Mouse (Mus musculus) intestine, embryonic 14.5 days (tissue): ENCODE results near the gene 4930579F01Rik. TPM values are rescaled to one million over a fixed set of nuclear protein-coding genes. Genes with fewer than 3 reads are reported as not detected.

ENCODE experiments used
- ATAC-seq: fragments of 200-750 bp; cut with Nextera tagmentation; replicated peaks from 2 replicates; pipeline ENCODE4 v1.8.0; 2017; ENCODE audit warnings: low read depth, moderate number of reproducible peaks, moderate TSS enrichment, moderate library complexity; ENCODE audit not compliant: low FRiP score, low TSS enrichment
- DNase-seq: peaks from one replicate; pipeline ENCODE4 v3.0.0-alpha.2; 2018; ENCODE audit warnings: low spot score
- H3K27ac ChIP-seq: fragments of 300-500 bp; sonication (generic); 2 replicates; pipeline ENCODE4 v1.5.1; 2014; ENCODE audit warnings: low read depth, mild to moderate bottlenecking, control low read depth
- H3K27me3 ChIP-seq: fragments of 300-500 bp; sonication (generic); replicated peaks from 2 replicates; pipeline ENCODE4 v1.6.1; 2014; ENCODE audit warnings: low read length, control low read depth; ENCODE audit not compliant: control insufficient read depth, insufficient read depth
- H3K36me3 ChIP-seq: fragments of 300-500 bp; sonication (generic); 2 replicates; pipeline ENCODE4 v1.6.1; 2014; ENCODE audit warnings: low read length, control low read depth; ENCODE audit not compliant: control insufficient read depth, insufficient read depth
- H3K4me1 ChIP-seq: fragments of 300-500 bp; sonication (generic); replicated peaks from 2 replicates; pipeline ENCODE4 v1.6.1; 2014; ENCODE audit warnings: low read length, control low read depth, mixed read lengths; ENCODE audit not compliant: control insufficient read depth, insufficient read depth
- H3K4me2 ChIP-seq: fragments of 300-500 bp; sonication (generic); 2 replicates; pipeline ENCODE4 v1.6.1; 2014; ENCODE audit warnings: low read length
- H3K4me3 ChIP-seq: fragments of 300-500 bp; sonication (generic); 2 replicates; pipeline ENCODE4 v1.5.1; 2014; ENCODE audit warnings: low read depth, low read length, control low read depth, mixed read lengths
- H3K9ac ChIP-seq: fragments of 300-500 bp; sonication (generic); 2 replicates; pipeline ENCODE4 v1.6.1; 2014; ENCODE audit warnings: mild to moderate bottlenecking, low read length
- H3K9me3 ChIP-seq: fragments of 300-500 bp; sonication (generic); 2 replicates; pipeline ENCODE4 v1.6.1; 2016; ENCODE audit warnings: low read length, control low read depth; ENCODE audit not compliant: control insufficient read depth
- WGBS: fragments of 180-500 bp; shearing (Covaris S2); extraction: QIAGEN DNeasy Blood & Tissue Kit; methylation state at CpG from one replicate; pipeline ENCODE4 v1.1.7; 2014; 5-methylcytosine and 5-hydroxymethylcytosine counted together
- polyA plus RNA-seq: library from polyadenylated mRNA; unstranded; fragments of >200 nt; fragmentation: Nextera tagmentation; extraction: Ambion mirVana; gene quantifications from 2 replicates; pipeline ENCODE4 v1.2.1, GENCODE M21; 2014

4930579F01Rik gene
- 0.30 TPM in 1 of 2 replicates, not detected in the other for polyA plus RNA-seq

DNA sequence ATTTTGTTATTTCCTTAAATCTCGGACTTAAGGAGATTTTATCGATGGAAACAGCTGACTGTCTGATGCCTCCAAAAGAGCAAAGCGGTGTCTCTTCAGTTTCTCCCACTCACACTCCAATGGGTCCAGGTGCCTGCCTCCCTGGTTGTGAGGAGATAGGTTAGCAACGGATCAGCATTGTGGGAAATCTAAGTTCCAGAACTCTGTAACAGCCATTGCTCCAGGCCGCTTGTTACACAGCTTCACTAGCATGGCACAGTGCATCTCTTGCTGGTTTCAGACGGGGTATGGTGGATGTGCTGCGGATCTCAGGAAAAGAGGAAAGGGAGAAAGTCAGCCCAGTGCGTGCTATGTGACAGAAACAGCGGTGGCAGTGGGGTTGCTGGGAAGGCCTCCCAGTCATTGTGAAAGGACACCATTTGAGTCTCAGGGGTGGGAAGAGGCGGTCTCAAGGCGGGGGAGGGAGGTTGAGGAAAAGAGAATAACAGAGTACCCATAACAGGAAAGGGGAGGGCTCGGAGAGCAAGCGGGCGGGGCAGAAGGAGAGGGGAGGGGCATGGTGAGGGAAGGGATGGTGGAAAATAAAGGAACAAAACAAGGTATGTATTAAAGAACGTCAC, at the start of gene 4930579F01Rik:
4930579F01Rik (minus strand) TSS at position 143 of the 620 bp plus-strand sequence.
- WGBS: 82% methylated on average over 15 of the region's 15 CpGs
- Histone ChIP-seq H3K27me3 (no peaks in the 10 kb centered on the region), H3K4me3 (no peak within 1 kb of the TSS), H3K27ac (no peak within 1 kb of the TSS), H3K9me3 (no peaks in the 10 kb centered on the region), H3K4me2 (no peak within 1 kb of the TSS), H3K4me1 (no peaks in the 10 kb centered on the region), H3K9ac (no peak within 1 kb of the TSS), H3K36me3 (no peaks in the 10 kb centered on the region)
- no peak for DNase-seq
- no peak for ATAC-seq

DNA sequence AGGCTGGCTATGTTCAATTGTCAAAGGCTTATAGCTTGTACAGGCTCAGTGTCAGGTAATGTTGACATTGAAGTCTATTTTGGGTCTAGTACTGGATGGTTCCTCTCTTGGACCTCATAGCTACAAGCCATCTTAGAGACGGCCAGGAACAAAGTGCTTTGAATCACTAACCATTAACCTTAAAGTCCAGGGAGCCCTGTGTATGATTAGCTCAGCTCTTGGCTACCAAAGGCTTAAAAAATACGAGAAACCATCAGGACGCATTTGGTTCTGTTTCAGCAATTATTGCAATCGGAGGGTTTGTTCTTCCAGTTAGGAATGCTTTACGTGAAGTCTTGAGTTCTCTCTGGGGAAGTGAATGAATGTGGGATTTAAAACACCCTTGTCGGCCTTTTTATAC, 49.3 kb upstream of the 4930579F01Rik start:
- H3K9me3 ChIP-seq: no peaks in the 10 kb centered on the region
- no peak for DNase-seq
- ATAC-seq: no peak
- no peaks in the 10 kb centered on the region for H3K4me1 ChIP-seq
- H3K4me2 ChIP-seq: no peak overlapping the region
- no peak overlapping the region for H3K4me3 ChIP-seq
- H3K36me3 ChIP-seq: no peaks in the 10 kb centered on the region
- H3K27me3 ChIP-seq: no peaks in the 10 kb centered on the region
- WGBS: 91% methylated on average over 6 of the region's 6 CpGs
- no peak overlapping the region for H3K9ac ChIP-seq
- H3K27ac ChIP-seq: no peak overlapping the region

DNA sequence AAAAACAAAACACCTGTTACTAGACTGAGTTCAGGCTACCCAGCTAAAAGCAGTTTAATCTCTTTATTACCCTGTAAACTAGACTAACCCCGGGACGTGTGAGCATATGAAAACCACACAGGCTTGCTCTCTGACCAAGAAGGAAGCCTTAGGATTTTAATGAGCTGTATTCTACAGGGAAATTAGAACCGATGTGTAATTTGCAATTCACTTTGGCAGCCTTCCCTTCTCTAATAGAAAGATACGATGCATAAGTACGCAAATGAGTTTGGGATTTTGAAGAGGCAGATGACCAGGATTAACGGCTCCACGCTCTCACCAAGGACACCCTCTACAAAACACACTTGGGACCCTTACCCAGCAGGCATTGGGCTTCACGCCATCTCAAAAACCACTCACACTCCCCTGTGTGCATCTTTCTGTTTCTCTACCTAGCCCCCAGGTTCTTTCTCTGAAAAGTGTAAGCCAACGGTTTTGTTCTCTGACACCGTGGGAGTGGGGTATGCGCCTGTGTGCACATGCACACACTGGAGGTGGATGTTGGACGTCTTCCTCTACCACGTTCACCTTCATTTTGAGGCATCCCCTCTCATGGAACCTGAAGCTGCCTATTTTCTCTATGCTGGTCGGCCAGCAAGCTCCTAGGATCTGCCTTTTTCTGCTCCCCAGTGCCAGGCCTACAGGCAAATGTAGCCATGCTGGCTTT, 48.5 kb upstream of the 4930579F01Rik start:
- 79% methylated on average over 14 of the region's 14 CpGs for WGBS
- Histone ChIP-seq H3K4me3 (no peak overlapping the region), H3K27me3 (no peaks in the 10 kb centered on the region), H3K9ac (no peak overlapping the region), H3K27ac (no peak overlapping the region), H3K4me2 (no peak overlapping the region), H3K4me1 (no peaks in the 10 kb centered on the region), H3K9me3 (no peaks in the 10 kb centered on the region), H3K36me3 (no peaks in the 10 kb centered on the region)
- DNase-seq: no peak
- ATAC-seq: no peak

DNA sequence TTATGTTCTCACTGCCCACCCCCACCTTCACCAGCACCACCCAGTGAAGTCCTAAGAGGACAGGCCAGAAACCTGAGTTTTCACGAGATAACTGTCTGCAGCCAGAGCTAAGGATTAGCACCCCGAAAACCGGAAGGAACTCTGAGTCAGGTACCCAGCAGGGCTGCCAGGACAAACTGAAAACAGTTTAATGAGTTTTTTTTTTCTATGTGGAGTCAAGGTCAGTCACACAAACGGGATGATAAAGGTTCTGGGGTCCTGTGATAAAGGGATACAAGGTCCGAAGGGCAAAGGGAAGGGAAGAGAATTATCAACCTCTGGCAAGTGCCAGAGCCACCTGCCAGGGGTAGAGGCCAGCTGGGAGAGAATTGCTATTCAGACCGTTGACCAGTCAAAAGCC, 47.7 kb upstream of the 4930579F01Rik start:
- no peaks in the 10 kb centered on the region for H3K27me3 ChIP-seq
- no peak overlapping the region for H3K4me2 ChIP-seq
- DNase-seq (no peak), ATAC-seq (no peak)
- 43% methylated on average over 6 of the region's 6 CpGs for WGBS
- no peak overlapping the region for H3K9ac ChIP-seq
- no peak overlapping the region for H3K27ac ChIP-seq
- H3K36me3 ChIP-seq: no peaks in the 10 kb centered on the region
- no peaks in the 10 kb centered on the region for H3K4me1 ChIP-seq
- H3K9me3 ChIP-seq: no peaks in the 10 kb centered on the region
- no peak overlapping the region for H3K4me3 ChIP-seq

DNA sequence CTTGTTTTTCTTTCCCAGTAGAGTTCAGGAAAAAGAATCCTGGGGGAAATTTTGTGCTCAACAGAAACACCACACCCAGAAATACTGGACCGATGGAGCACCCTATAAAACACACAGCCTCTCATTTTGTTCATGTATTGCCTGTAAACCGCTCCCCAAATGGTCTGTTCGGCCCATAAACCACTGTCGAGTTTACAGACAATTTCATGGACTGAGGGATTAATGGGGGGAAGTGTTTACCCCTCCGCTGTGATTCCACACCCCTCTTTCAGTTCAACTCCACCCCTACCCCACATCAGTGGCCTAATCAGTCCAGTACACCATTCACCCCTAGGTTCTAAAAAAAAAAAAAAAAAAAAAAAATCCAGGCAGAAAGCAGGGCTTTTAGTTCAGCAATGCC, 47.3 kb upstream of the 4930579F01Rik start:
- H3K4me3 ChIP-seq: no peak overlapping the region
- H3K36me3 ChIP-seq: no peaks in the 10 kb centered on the region
- H3K9ac ChIP-seq: no peak overlapping the region
- no peaks in the 10 kb centered on the region for H3K4me1 ChIP-seq
- no peak overlapping the region for H3K4me2 ChIP-seq
- H3K27ac ChIP-seq: no peak overlapping the region
- no peaks in the 10 kb centered on the region for H3K9me3 ChIP-seq
- no peak for DNase-seq
- H3K27me3 ChIP-seq: no peaks in the 10 kb centered on the region
- 59% methylated on average over 5 of the region's 5 CpGs for whole genome bisulfite sequencing
- no peak for ATAC-seq

DNA sequence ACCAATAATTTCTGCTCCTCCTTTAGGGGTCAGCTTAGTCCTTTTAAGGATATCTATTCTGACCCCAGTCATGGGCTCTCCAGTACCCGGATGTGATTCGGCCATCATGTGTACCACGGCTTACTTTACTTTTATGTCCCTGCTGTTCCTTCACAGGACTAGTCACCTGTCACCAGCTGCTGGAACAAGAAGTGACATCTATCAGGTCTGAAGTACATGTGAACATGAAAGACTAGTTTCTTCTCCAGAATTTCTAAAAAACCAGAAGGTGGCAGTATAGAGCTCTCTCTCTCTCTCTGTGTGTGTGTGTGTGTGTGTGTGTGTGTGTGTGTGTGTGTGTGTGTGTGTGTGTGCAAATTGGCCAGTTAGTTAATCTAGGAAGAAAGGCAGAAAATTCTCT, 46.8 kb upstream of the 4930579F01Rik start:
- no peak overlapping the region for H3K4me3 ChIP-seq
- H3K9me3 ChIP-seq: no peaks in the 10 kb centered on the region
- H3K4me2 ChIP-seq: no peak overlapping the region
- H3K9ac ChIP-seq: no peak overlapping the region
- H3K27ac ChIP-seq: no peak overlapping the region
- ATAC-seq: no peak
- no peaks in the 10 kb centered on the region for H3K36me3 ChIP-seq
- WGBS: 87% methylated on average over 3 of the region's 3 CpGs
- no peaks in the 10 kb centered on the region for H3K27me3 ChIP-seq
- no peak for DNase-seq
- no peaks in the 10 kb centered on the region for H3K4me1 ChIP-seq

DNA sequence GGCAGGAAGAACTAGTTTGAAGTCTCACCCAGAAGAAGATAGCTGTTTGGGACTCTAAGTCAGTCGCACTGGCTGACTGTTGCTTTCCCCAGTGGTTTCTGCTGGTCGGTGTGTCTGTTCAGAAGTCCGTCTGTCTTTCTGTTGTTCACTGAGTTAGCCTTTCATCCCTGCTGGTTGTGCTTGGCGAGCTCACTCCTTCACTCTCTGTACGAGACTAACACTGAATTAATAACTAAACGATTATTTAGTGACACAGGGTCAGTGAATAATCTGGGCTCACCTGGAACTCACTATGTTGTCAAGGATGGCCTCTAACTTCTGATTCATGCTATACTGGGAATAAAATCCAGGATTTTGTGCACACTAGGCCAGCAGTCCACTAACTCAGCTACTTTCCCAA, 45.8 kb upstream of the 4930579F01Rik start:
- WGBS: 92% methylated on average over 6 of the region's 6 CpGs
- no peak for DNase-seq
- no peak for ATAC-seq
- no peak overlapping the region for H3K4me2 ChIP-seq
- H3K36me3 ChIP-seq: no peaks in the 10 kb centered on the region
- H3K27ac ChIP-seq: no peak overlapping the region
- H3K4me3 ChIP-seq: no peak overlapping the region
- no peaks in the 10 kb centered on the region for H3K4me1 ChIP-seq
- no peak overlapping the region for H3K9ac ChIP-seq
- H3K27me3 ChIP-seq: no peaks in the 10 kb centered on the region
- H3K9me3 ChIP-seq: no peaks in the 10 kb centered on the region

DNA sequence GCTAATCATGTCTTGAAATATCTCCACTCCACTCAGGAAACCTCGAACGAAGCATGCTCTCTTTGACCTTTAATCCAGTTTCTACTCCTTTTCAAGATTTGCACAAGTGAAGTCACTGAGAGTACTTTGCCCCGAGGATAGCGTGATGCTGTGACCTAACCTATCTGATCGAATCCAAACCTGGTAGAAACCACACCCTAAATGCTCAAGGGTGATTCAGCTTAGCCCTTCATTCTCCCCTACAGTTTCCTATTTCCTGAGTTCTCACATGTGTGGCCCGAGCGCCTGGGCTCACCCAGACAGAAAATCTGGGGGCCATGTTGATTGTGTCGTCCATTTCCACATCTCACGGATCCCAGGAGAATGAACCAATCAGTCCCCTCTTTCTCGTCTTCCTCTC, 44.4 kb upstream of the 4930579F01Rik start:
- H3K4me2 ChIP-seq: no peak overlapping the region
- no peak for DNase-seq
- no peak for ATAC-seq
- WGBS: 85% methylated on average over 10 of the region's 10 CpGs
- H3K36me3 ChIP-seq: no peaks in the 10 kb centered on the region
- H3K27me3 ChIP-seq: no peaks in the 10 kb centered on the region
- H3K9ac ChIP-seq: no peak overlapping the region
- no peaks in the 10 kb centered on the region for H3K4me1 ChIP-seq
- no peaks in the 10 kb centered on the region for H3K9me3 ChIP-seq
- H3K4me3 ChIP-seq: no peak overlapping the region
- H3K27ac ChIP-seq: no peak overlapping the region
